Mouse (Mus musculus) mammary gland, adult 2 months (tissue): ENCODE results near the gene Gpx6. TPM values are rescaled to one million over a fixed set of nuclear protein-coding genes. Genes with fewer than 3 reads are reported as not detected.

ENCODE experiments used
- polyA plus RNA-seq: library from polyadenylated mRNA; depleted of rRNA; stranded (reverse); fragments of >200 nt; gene quantifications from 2 replicates; pipeline ENCODE4 v1.2.3, GENCODE M21; 2012; ENCODE audit warnings: low replicate concordance; rRNA removed

The Gpx6 gene
- polyA plus RNA-seq, result not detected in 2 replicates

DNA sequence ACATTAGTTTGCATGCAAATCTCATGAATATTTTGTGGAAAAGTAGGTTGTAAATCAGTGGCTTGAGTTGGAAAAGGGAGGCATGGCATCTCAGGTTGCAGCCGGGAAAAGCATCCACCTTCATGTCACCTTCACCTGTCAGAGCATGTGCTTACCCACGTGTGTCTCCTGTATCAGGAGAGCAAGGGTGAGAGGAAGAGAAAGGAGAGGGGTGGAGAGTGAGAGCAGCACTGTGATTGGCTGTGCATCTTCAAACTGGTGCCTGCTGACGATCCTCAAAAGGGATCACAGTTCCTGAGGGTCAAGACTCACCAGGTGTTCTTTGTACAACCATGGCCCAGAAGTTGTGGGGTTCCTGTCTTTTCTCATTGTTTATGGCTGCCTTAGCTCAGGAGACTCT is at the start of gene Gpx6:
Gene Gpx6, plus strand, starts transcription at position 200 of the 400 bp plus-strand sequence.

GRCm38 (mm10) chr13:21292631-21293030 is 19.3 kb upstream of the Gpx6 start, which contains the start of gene Gpx5:
Gene Gpx5, minus strand, starts transcription at chr13:21292731.

DNA sequence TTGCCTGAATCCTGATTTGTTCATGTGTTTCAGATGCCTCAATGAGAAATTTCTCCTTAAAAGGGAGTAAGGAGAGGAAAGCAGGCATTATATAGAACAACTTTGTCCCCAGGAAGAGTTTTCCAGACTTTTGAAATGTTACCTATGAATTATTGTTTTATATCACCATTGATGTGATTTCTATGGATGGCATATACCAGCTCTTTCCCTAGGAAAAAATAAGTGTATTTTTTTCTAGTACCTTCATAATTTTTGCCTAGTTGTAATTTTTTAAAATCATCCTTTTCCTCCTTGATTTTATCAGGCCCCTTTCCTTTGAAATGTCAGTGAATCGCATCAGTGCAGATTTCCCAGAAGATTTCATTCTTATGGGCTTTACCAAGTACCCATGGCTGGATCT is 34.7 kb downstream of the Gpx6 start, which contains the start of gene Olfr1367:
Gene Olfr1367, plus strand, starts transcription at position 301 of the 400 bp plus-strand sequence.

DNA sequence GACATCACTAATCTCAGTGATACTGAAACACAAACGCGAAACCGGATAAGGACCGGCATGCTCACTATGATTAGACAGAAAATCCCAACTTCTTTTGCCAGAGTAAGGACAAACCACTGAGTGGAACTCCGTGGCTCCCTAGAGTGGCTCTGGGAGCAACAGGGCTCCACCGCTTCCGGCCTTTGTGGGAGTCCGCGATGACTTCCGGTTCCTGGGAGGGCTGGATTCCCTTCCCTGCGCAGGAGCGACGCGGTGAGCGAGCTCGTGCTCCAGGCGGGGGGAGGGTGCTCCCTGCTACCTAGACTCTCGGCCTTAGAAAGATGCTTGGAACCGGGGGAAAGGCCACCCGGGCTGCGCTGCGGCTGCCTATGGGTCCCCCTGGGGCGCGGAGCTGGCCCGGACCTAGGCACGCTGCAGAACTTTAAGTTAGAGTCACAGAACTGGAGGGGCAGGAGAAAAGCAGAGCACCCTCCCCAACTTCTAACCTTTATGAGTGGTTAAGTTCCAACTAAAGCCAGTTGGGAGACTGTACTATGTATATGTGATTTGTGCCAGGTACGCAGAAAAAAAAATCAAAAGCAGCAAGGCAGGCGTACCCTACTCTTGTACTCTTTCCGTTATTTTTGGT is 50.8 kb downstream of the Gpx6 start, which contains the start of gene Zscan12:
Gene Zscan12, plus strand, starts transcription at position 200 of the 628 bp plus-strand sequence.

Other genes starting within 250 kb of the Gpx6 start
- gene Olfr1370, start 237.2 kb upstream of the Gpx6 start, polyA plus RNA-seq, result not detected in 2 replicates
- not detected in 2 replicates for gene Olfr1369-ps1, start 200.6 kb upstream of the Gpx6 start, polyA plus RNA-seq
- gene Olfr263, start 182.5 kb upstream of the Gpx6 start, polyA plus RNA-seq, result not detected in 2 replicates
- gene Olfr1368, start 166.3 kb upstream of the Gpx6 start, polyA plus RNA-seq, result not detected in 2 replicates
- gene Trim27, start 132.7 kb upstream of the Gpx6 start, polyA plus RNA-seq, result 39.6 and 101 TPM in 2 replicates
- gene Gpx5, start 19.4 kb upstream of the Gpx6 start, polyA plus RNA-seq, result not detected in 2 replicates
- gene Olfr1367, start 34.8 kb downstream of the Gpx6 start, polyA plus RNA-seq, result not detected in 2 replicates
- 0.57 and 1.9 TPM in 2 replicates for gene Zscan12, start 50.7 kb downstream of the Gpx6 start, polyA plus RNA-seq
- gene Zkscan3, start 90.6 kb downstream of the Gpx6 start, polyA plus RNA-seq, result 20.3 and 33.3 TPM in 2 replicates
- gene Pgbd1, start 128.9 kb downstream of the Gpx6 start, polyA plus RNA-seq, result 0.13 and 0.37 TPM in 2 replicates
- gene Zscan26, start 141.6 kb downstream of the Gpx6 start, polyA plus RNA-seq, result 8.0 and 24.0 TPM in 2 replicates
- gene Nkapl, start 156.4 kb downstream of the Gpx6 start, polyA plus RNA-seq, result 0.78 and 0.93 TPM in 2 replicates
- gene Zkscan4, start 166.8 kb downstream of the Gpx6 start, polyA plus RNA-seq, result 0.83 and 0.84 TPM in 2 replicates
- gene Gm10065, start 167.3 kb downstream of the Gpx6 start, polyA plus RNA-seq, result not detected in 2 replicates
- gene AK157302, start 183.1 kb downstream of the Gpx6 start, polyA plus RNA-seq, result 0.10 and 0.29 TPM in 2 replicates
- 7.7 and 27.9 TPM in 2 replicates for gene Gm11273, start 189.3 kb downstream of the Gpx6 start, polyA plus RNA-seq
- gene Zkscan8, start 219.0 kb downstream of the Gpx6 start, polyA plus RNA-seq, result 2.2 and 7.0 TPM in 2 replicates
- not detected in 2 replicates for gene Olfr1366, start 230.7 kb downstream of the Gpx6 start, polyA plus RNA-seq
- not detected in 2 replicates for gene Olfr1535, start 247.8 kb downstream of the Gpx6 start, polyA plus RNA-seq